Mouse (Mus musculus): ENCODE data around the gene Lrrc27.

DNA sequence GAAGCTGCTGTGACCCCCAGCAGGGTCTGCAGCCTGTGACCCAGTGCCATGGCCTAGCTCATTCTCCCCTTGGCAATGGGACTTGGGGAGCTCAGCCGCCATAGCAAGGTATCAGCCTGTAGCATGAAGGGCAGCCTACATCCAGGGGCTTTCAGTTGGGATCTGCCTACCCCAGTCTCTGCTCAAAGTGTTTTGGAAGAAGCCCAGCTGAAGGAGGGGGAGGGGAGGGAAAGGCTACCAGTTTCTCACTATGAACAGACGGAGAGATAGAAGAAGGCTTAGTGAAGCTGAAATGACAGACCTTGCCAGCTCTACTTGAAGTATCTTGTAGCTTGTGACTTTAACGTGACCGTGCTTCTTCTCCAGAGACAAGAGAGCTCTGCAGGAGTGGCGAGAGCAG is 17.0 kb downstream of the Lrrc27 start:
- TF ChIP-seq TAL1 (IDR thresholded peaks at IDR 0.05; ENCODE audit: low read length) (no peak), GATA1 (IDR thresholded peaks at IDR 0.05; ENCODE audit: low read length) (no peak)

Data from erythroblast, embryonic 14.5 days (primary cell).